ENCODE assay signal across 8 mouse cellular contexts in genomic region chr10:30419391-30420043, GRCm38 (mm10).
DNase-seq lines count a peak whose midpoint lies in the region; ATAC-seq and TF ChIP-seq lines count a peak whose summit lies in the region.

No protein-coding gene starts in this region.

- H3K27me3 ChIP-seq in heart, postnatal 0 days (ENCODE audit: control insufficient read depth, insufficient read depth, low read length): peaks cover 43% of the 10 kb centered on the region
- peaks cover 23% of the 10 kb centered on the region for H3K27me3 ChIP-seq in heart, embryonic 12.5 days (replicated peaks)

- H3K27ac ChIP-seq in heart, postnatal 0 days (ENCODE audit: low read depth): no peak overlapping the region
- H3K27ac ChIP-seq in heart, embryonic 12.5 days (ENCODE audit: poor library complexity, severe bottlenecking): no peak overlapping the region

- TF ChIP-seq CTCF in heart, postnatal 0 days (IDR thresholded peaks at IDR 0.05; ENCODE audit: low read depth): peak; percentile 41

- H3K4me1 ChIP-seq in heart, postnatal 0 days (ENCODE audit: control insufficient read depth, insufficient read depth): no peaks in the 10 kb centered on the region
- 0 out of 2 replicates have a peak, but pooled peaks cover 6% of the 10 kb centered on the region for H3K4me1 ChIP-seq in heart, embryonic 12.5 days (replicated peaks)

- H3K4me2 ChIP-seq in heart, postnatal 0 days (ENCODE audit: low read depth, low read length): no peak overlapping the region
- no peak overlapping the region for H3K4me2 ChIP-seq in heart, embryonic 12.5 days

- H3K4me3 ChIP-seq in heart, postnatal 0 days (ENCODE audit: low read depth, low read length): no peak overlapping the region
- H3K4me3 ChIP-seq in heart, embryonic 12.5 days: no peak overlapping the region

- WGBS in heart, postnatal 0 days: 23% methylated on average over 6 of the region's 6 CpGs
- 33% methylated on average over 6 of the region's 6 CpGs for WGBS in heart, embryonic 12.5 days

- TF ChIP-seq EP300 in heart, postnatal 0 days (IDR thresholded peaks at IDR 0.05; ENCODE audit: low read depth): no peak

- no peak overlapping the region for H3K9ac ChIP-seq in heart, postnatal 0 days (replicated peaks; ENCODE audit: low read depth, low read length)
- H3K9ac ChIP-seq in heart, embryonic 12.5 days: no peak overlapping the region

- ATAC-seq in heart, postnatal 0 days (ENCODE audit: insufficient read depth, low read depth): no peak
- no peak for ATAC-seq in heart, embryonic 12.5 days (ENCODE audit: insufficient number of reproducible peaks, low FRiP score)
- ATAC-seq in erythroblast, adult 5-6 weeks (replicated peaks; ENCODE audit: low FRiP score, poor library complexity, severe bottlenecking): no peak

- no peaks in the 10 kb centered on the region for H3K36me3 ChIP-seq in heart, postnatal 0 days (replicated peaks; ENCODE audit: control insufficient read depth, insufficient read depth, low read length)
- no peaks in the 10 kb centered on the region for H3K36me3 ChIP-seq in heart, embryonic 12.5 days

- H3K9me3 ChIP-seq in heart, postnatal 0 days (replicated peaks; ENCODE audit: control insufficient read depth, low read length): no peaks in the 10 kb centered on the region
- H3K9me3 ChIP-seq in heart, embryonic 12.5 days (replicated peaks): no peaks in the 10 kb centered on the region

- peak; percentile 13 for DNase-seq in heart, postnatal 0 days (ENCODE audit: low spot score)
- peak; percentile 11 for DNase-seq in A20 (ENCODE audit: low read depth, low spot score)
- DNase-seq in brain, embryonic 18.5 days (ENCODE audit: low read depth, low spot score): peak; percentile 22
- peak; percentile 35 for DNase-seq in layer of hippocampus, adult 11-12 months (ENCODE audit: low spot score)
- no peak for DNase-seq in thymus, postnatal 0 days (ENCODE audit: low spot score)
- DNase-seq in cerebellum, postnatal 36 days: no peak

Comparison
In these comparisons a context has a peak if more than half of its experiments do, and no peak if none do; other contexts are left out.
1. DNase-seq: peak in heart, postnatal 0 days (single experiment), A20 (single experiment), brain, embryonic 18.5 days (single experiment) and layer of hippocampus, adult 11-12 months (single experiment); none in thymus, postnatal 0 days (single experiment) and cerebellum, postnatal 36 days (0 of 2).